Mouse (Mus musculus) olfactory bulb, adult 2 months (tissue): ENCODE measurements around the gene Lims1.

Experiments
- CTCF ChIP-seq: fragments of 200-500 bp; IDR thresholded peaks from 2 replicates; pipeline ENCODE4 v1.5.1; 2012; ENCODE audit warnings: low read depth, mild to moderate bottlenecking, low read length, moderate library complexity; ENCODE audit not compliant: insufficient read depth
- POLR2A ChIP-seq: fragments of 200-500 bp; IDR thresholded peaks from 2 replicates; pipeline ENCODE4 v1.6.1; 2012; ENCODE audit warnings: mild to moderate bottlenecking, low read depth, low read length, moderate library complexity; ENCODE audit not compliant: insufficient read depth

- TF ChIP-seq POLR2A (no peak), CTCF (no peak)
Measured at GRCm38 (mm10) chr10:58459896-58460295, 136.6 kb downstream of the Lims1 start.
